Mouse (Mus musculus) right cerebral cortex, postnatal 25 days (tissue): ENCODE results near the gene Rapgefl1.
A peak's percentile ranks its signal among the peaks of the same experiment; 100 is the strongest.
"Not testable (repeated sequence)": the region's sequence is repeated elsewhere in the genome, so short reads cannot be mapped to it uniquely, and the experiment has no call there.

Experiments used
- DNase-seq: peaks from one replicate; pipeline ENCODE4 v3.0.0; 2022

Rapgefl1 gene

DNA sequence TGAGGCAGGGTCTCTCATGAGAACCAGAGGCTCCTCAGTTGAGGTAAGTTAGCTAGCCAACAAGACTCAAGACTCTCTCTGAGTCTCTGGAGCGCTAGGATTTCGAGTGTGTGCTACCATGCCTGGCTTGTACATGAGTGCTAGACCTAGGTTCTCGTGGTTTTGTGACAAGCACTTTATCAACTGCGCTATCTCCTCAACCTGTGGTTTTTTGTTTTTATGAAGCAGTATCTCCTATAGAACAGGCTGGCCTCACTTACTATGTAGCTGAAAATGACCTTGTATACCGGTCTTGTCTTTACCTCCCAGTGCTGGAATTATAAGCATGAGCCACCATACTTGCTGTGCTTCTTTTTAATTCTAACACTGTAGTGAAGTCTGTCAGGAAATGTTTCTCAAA is 15.6 kb upstream of the Rapgefl1 start:
- DNase-seq: no peak

DNA sequence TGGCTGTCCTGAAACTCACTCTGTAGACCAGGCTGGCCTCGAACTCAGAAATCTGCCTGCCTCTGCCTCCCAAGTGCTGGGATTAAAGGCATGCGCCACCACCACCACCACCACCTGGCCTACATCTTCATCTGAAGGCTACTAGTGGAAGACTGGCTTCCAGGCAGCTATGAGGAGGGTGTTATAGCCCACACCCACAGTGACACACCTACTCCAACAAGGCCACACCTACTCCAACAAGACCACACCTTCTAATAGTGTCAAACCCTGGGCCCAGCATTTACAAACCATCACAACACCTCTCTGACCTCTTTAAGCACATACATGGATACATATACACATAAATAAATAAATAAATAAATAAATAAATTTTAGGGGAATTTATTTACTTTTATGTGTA is 10.5 kb upstream of the Rapgefl1 start:
- not testable (repeated sequence) for DNase-seq

DNA sequence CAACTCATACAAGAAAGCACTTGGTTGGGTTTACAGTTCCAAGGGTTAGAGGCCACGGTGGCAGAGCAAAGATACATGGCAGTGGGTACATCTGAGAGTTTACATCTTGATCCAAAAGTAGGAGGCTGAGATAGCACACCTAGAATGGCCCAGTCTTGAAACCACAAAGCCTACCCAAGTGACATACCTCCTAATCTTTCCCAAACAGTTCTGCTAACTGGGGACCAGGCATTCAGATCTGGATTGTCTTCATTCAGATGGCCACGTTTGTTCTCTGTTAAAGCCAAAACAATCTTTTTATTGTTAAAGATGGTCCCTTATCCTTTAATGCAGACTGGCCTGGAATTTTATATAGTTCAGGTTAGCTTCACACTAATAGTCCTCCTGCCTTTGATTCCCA is 8.7 kb upstream of the Rapgefl1 start:
- DNase-seq: no peak

DNA sequence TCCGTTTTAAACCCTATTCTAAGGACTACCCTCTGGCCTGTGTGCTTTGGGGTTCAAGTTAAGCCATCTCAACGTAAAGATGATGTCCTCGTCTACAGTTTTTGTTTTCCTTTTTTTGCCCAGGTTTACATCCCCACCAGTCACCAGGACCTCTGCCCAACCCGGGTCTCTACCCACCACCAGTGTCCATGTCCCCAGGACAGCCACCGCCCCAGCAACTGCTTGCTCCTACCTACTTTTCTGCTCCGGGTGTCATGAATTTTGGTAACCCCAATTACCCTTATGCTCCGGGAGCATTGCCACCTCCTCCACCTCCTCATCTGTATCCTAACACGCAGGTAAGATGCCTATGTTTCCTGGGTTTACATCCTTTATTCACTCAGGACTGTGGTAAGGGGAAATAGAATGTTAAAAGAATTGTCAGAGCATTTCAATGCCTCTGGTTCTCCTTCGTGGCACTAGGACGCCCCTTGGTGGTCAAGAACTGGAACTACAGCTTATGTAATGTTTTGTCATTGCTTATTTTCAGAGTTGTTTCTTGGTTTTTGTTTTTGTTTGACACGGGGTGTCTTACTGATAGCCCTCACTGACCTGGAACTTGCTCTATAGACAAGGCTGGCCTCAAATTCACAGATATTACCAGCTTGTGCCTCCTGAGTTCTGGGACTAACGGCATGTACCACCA is 7.4 kb upstream of the Rapgefl1 start:
- DNase-seq: no peak

DNA sequence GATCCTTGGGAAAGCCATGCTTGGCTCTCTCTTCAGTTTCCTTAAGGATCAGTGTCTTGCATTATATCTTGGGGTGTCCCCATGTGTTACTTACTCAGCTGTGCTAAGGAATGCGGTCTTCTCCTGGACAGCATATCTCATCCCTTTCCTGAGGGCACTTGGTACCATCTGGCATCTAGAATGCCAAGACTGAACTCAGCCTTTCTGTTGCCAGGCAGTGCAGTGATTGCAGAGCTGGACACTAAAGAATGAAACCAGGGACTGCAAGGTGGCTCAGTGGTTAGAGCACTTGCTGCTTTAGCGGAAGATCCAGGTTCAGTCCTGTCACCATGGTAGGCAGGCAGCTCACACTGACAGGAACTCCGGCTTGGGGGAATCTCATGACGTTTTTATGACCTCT is 6.7 kb upstream of the Rapgefl1 start:
- no peak for DNase-seq

DNA sequence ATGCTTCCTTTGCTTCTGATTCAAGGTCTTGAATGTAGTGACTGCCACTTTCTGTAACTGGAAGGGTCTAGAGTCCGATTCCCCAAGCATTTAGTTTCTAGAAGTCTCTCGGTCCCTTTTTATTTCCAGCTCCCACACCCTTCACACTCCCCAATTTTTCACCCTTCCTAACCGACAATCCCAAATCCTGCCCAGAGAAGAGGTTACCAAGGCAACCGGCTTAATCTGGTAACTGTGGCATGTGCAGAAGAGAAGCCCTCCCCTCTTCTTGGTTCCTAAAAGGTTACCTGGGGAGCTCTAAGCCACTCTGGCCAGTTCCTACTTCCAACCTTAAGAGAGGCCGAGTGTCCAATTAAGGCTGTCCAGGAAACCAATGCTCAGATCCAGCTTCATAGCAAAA is 1.3 kb upstream of the Rapgefl1 start:
- peak; percentile 36 for DNase-seq

DNA sequence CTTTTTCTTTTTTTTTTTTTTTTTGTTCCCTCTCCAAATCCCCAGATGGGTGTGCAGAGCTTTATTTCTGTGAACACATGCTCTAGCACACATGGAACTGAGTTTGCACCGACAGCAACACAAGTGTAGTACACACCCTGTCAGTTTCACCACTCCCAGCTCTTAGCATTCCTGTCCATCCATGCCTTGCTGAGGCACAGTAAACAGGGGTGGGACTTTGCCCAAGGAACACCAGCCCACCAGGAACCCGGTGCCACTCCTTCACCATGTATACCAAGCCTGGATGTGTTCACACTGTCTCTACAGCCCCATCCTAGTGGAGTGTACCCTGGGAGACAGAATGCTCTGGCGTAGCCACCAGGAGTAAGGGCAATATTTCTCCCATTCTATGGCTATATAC is 860 bp upstream of the Rapgefl1 start:
- peak; percentile 35 for DNase-seq

DNA sequence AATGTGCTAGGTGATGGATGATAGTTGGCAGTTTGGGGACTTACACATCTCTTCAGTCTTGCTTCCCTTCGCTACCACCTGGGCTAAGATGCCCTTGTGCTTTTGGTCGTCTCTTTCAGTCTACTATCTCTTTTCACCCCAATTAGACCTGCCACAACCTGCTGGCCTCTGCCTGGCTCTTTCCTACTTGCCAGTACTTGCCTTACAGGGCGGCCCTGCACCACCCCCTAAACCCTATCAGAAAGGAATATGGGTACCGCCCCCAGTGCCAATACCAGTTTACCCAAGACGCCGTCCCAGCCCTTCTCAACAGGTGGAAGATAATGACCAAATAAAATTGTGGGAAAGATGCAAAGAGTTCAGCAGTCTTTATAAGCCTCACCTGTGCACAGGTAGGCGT is 457 bp upstream of the Rapgefl1 start:
- no peak for DNase-seq

DNA sequence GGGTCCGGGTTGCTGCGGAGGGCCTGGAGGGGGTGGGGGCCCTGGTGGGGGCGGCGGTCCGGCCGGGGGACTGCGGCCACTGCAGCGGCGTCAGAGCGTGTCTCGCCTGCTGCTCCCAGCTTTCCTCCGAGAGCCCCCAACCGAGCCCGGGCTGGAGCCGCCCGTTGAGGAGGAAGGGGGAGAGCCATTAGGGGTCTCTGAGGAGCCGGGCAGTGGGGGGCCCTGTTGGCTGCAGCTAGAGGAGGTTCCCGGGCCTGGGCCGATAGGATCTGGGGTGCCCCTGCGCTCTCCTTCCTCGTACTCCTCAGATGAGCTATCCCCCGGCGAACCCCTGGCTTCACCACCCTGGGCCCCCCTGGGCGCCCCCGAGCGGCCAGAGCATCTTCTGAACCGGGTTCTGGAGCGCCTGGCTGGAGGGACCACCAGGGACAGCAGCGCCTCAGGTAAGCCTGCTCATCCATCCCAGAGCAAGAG is 683 bp downstream of the Rapgefl1 start:
- DNase-seq: peak; percentile 51

DNA sequence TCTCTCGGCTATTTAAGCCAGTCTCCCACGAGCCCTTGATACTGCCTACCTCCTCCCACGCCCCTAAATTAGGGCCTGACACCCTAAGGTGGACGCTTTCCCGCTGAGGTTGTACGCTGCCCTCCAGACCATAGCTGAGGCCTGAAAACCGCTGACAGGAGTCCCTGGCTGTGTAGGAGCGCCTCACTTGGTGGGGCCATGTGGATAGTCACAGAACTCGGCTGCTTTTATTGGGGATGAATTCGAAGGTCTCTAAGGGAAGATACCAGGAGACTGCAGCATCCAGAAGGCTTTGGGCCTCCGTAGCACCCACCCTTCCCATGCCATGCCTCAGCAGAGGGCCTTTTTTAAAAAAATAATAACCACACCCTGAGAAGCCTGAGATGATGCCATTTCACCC is 1.3 kb downstream of the Rapgefl1 start:
- DNase-seq: peak; percentile 36

DNA sequence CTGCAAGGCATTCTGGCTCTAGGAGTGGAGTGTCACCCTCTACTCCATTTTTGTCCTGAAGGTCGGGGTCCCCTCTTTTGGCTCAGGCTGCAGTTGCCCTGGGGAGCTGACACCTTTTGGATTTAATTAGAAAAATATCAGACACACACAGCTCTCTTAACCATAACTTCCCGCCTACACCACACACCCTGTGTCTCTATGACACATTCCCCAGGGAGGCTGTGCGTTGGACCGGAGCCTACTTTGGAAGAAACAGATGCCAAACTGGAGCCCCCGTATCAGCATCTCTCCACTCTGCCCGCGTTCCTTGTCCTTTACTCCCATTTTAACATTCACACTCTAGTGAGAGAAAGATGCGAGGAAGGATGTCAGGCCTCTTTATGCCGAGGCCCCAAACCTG is 1.9 kb downstream of the Rapgefl1 start:
- DNase-seq: peak; percentile 75

DNA sequence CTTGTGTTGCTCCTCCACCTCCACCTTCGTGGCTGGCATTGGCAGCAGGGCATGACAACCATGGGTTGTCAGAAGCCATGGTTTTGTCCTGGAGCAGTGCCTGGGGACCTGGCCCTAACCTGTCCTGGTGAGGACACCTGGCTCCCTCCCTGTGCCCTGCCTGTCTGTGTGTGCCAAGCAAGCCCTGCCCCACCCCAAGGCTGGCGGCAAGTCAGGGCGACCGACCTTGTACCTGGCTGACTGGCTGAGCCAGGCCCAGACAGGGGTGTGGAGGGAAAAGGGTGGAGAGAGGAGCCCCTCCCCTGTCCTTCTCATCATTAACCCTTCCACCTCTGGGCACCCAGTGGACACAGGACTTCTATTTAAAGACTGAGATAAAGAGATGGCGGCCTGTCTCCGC is 2.8 kb downstream of the Rapgefl1 start:
- DNase-seq: no peak

DNA sequence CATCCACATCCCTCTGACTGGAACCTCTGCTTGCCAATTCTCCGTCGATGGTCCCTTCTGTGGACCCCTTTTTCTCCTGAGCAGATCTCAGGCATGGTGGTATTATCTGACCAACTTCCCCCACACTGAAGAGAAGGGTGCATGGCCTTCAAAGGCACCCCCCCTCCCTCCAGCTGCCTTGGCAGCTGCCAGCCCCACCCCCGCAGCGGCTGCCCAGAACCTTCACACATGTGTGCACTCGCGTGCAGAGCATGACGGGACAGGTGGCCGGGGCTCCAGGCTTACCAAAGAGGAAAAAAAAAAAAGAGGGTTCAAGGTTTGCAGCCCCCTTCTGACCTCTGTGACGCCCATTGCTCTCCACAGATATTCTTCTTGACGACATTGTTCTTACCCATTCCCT is 3.3 kb downstream of the Rapgefl1 start:
- no peak for DNase-seq

DNA sequence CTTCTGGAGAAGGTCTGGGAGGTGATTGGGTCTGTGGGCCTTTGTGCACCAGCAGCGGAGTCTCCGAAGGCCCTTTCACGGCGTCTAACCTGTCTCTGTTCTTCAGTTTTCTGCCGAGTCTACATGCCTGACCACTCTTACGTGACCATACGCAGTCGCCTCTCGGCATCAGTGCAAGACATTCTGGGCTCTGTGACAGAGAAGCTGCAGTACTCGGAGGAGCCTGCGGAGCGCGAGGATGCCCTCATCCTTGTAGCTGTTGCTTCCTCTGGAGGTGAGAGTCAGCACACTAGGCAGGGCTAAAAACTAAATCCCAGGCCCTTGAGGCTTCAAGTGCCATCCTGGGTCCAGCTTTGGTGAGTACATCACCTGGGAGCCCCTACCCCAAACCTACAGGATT is 9.4 kb downstream of the Rapgefl1 start:
- DNase-seq: no peak

DNA sequence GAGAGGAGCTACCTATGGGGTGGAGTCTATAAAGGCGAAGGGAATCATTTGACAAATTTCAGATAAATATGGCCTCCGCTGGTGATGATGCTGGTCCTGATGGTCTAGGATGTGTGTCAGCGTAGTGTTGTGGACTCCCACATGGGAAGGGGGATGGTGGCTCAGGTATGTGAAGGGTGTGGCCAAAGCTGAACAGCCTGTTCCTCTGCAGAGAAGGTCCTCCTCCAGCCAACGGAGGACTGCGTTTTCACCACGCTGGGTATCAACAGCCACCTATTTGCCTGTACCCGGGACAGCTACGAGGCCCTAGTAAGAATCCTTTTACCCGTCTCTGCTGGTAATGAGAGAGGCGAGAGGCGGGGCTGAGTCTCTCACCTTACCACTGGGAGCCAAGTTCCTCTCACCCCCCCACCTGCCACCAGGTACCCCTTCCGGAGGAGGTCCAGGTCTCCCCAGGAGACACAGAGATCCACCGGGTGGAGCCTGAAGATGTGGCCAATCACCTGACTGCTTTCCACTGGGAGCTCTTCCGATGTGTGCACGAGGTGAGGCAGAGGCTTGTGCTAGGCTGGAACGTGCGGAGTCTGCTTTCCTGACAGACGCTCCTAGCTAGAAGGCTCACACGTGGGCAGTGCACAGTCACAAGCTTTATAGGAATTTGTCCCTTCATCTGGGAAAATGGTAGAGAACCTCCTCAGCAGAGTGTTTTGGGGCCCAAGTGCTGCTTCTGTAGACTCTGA is 10.4 kb downstream of the Rapgefl1 start:
- no peak for DNase-seq

DNA sequence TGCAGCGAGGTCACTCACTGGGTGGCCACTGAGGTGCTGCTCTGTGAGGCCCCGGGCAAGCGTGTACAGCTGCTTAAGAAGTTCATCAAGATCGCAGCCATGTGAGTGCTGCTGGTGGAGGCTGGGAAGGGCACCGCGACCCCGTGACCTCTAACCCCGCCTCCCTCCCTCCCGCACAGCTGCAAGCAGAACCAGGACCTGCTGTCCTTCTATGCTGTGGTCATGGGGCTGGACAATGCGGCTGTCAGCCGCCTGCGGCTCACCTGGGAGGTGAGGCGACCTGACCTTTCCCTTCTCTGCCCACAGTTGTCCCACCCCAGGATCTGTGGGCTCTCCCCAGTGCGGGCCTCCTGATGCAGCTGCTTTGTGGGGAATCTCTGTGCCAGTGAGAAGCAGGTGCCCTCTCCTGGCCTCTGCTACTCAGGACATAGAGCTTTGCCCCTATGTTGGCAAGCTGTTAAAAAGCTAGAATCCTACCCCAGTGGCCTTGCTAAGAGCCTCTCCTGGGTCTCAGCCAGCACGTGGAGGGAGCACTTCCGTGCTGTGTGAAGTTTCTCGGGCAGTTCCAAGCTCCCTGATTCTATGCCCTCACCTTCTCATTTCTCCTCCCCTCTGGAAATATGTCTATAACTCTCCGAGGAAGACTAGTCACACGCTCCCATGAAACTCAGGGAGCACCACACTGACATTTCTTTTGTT is 12.8 kb downstream of the Rapgefl1 start:
- DNase-seq: no peak

DNA sequence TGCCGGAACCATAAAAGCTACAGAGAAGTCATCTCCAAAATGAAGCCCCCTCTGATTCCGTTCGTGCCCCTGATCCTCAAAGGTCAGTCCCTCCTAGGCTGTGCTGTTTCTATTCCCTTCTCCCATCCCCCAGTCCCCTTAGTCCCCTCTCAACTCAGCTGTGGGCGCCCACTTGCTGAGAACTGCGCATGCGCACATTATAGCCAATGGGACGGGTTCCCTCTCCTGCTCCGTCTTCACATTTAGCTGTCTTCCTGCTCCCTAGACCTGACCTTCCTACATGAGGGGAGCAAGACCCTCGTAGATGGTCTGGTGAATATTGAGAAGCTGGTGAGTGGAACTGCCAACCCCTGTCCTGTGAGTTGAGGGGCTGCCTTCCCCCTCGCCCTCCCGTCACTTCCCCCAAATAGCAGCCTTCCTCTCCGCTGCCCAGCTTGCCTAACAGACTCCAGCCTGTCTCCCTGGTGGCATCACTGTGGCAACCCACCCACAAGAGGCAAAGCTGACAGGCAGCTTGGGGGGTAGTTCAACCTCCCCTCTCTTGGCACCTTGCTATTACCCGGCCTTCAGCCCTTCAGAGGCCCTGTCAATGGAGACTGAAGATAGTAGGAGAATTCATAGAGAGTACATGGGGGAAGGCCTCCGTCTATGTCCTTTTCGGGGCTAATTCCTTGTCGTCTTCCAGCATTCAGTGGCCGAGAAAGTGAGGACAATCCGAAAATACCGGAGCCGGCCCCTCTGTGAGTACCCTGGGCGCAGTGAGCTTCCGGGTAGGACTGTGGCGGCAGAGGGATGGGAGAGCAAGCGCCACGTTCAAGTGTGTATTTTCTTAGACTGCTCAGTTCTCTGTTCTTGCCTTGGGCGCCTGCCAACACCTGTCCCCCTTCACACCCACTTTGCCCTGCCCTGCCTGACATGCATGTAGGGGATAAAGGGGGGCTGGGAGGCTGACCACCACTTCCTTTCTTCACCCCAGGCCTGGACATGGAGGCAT is 13.8 kb downstream of the Rapgefl1 start:
- no peak for DNase-seq

DNA sequence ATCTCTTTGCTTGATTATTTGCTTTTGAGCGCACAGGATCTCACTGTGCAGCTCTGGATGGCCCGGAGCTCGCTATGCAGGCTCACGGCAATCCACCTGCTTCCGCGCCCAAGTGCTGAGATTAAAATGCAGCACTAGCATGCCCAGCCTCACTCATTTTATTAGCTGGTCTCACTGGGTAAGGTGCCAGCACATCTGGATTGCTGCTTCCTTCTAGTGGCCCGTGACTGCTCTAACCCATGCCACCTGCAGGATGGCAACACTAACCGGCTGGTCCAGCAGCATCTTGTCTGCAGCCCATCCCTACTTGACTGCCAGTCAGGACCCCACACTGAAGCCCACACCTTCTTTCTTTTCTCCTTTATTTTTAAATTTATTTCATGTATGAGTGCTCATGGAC is 17.5 kb downstream of the Rapgefl1 start:
- DNase-seq: no peak

DNA sequence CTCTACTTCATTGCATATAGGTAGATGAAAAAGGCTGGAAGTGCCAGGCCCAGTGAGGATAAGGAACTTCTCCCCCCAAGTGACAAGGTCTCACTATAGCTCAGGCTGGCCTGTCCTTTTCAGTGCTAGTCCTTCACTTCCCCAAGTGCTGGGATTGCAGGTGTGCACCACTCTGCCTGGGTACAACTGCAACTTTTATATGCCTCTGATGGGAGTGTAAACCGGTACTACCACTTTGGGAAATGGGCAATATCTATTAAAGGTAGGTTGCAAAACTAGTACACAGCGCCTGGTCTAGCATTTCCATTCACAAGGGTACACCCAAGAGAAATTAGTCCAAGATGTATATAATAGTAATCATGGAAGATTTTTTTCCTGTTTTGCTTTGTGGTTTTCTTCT is 18.1 kb downstream of the Rapgefl1 start:
- DNase-seq: no peak

DNA sequence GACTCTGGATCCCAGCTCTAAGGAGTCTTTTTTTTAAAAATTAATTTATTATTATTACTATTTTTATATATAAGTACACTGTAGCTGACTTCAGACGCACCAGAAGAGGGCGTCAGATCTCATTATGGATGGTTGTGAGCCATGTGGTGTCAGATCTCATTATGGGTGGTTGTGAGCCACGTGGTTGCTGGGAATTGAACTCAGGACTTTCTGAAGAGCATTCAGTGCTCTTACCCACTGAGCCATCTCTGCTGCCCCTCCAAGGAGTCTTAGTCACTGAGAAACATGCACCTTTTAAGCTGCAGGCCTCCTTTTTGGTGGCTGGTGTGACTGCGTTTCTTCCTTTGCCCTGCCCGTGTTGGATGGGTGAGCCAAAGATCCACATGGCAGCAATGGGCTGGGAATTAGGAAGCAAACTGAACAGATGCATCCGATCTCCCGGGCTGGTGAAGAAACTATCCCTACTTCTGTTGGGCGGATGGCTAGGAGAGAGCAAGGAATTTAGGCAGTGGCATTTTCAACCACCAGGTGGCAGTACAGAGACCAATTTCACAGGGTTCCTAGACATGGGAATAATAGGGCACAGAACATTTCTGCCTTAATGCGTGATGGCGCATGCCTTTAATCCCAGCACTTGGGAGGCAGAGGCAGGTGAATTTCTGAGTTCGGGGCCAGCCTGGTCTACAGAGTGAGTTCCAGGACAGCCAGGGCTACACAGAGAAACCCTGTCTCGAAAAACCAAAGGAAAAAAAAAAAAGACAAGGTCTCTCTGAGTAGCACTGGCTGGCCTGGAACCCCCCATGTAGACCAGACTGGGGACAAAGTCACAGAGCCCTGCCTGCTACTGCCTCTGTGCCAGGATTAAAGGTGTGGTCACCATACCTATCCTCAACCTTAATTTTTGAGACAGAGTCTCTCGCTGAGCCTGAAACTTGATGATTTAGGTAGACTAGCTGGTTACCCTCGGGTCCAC is 22.5 kb downstream of the Rapgefl1 start:
- DNase-seq: peak; percentile 78

DNA sequence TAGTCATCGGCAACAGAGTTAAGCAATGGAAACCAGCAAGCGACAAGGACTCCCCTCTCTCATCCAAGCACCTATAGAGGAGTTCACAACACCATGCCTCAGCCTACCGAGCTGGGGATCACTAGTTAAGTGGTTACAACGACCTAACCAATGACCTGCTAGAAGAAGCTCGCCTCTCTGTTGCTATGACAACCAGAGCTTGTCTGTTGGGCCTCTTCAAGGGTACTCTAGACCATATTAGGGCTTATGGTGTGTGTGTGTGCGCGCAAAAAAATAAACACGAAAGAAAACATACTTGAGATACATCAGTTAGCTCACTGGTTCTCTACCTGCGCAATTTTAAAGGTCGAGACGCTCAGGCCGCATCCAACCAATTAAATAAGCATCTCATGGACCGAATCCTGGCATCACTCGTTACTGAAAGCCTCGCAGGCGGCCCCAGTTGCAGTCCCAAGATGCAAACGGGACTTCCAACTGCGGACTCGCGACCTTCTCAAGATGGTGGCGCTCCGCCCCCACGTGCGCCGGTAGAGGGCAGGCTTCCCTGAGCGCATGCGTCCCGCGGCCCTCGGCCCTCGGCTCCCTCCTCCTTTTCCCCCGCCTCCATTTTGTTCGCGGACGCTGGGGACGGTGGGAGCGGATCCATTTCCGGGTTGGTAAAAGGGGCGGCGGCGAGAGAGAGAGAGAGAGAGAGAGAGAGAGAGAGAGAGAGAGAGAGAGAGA is 26.6 kb downstream of the Rapgefl1 start, which contains the start of gene Wipf2:
Wipf2 (plus strand) TSS at position 611 of the 723 bp plus-strand sequence.
- DNase-seq: peak; percentile 96
